Mouse (Mus musculus) MEL (cell line): ENCODE measurements around the gene Spast.

Source experiments
- CTCF ChIP-seq, 3 experiments: IDR thresholded peaks in 2 of 3; conservative IDR thresholded peaks in 1 of 3; 2 replicates each; pipeline ENCODE4 v1.5.1; 2011 to 2012; ENCODE audit warnings: low read length in 3 of 3, low read depth in 2 of 3, mild to moderate bottlenecking in 2 of 3, improper control_type of control experiment in 1 of 3, inconsistent platforms in 1 of 3, mixed read lengths in 1 of 3, moderate library complexity in 1 of 3; ENCODE audit not compliant: control insufficient read depth in 1 of 3, insufficient read depth in 1 of 3, poor library complexity in 1 of 3, severe bottlenecking in 1 of 3
- EP300 ChIP-seq, 2 experiments: IDR thresholded peaks; 2 replicates each; pipeline ENCODE4 v1.6.1; 2011; ENCODE audit warnings: improper control_type of control experiment in 2 of 2, low read length in 2 of 2, low read depth in 1 of 2, mild to moderate bottlenecking in 1 of 2
- GATA1 ChIP-seq: IDR thresholded peaks from 2 replicates; pipeline ENCODE4 v1.6.1; 2011; ENCODE audit warnings: low read depth, low read length, improper control_type of control experiment
- HCFC1 ChIP-seq: IDR thresholded peaks from 2 replicates; pipeline ENCODE4 v1.6.1; 2012; ENCODE audit warnings: low read depth, mild to moderate bottlenecking, inconsistent platforms, low read length, improper control_type of control experiment, moderate library complexity
- JUND ChIP-seq: IDR thresholded peaks from 2 replicates; pipeline ENCODE4 v1.6.1; 2011; ENCODE audit warnings: low read depth, mild to moderate bottlenecking, improper control_type of control experiment, low read length
- POLR2A ChIP-seq, 2 experiments: IDR thresholded peaks; 2 replicates each; pipeline ENCODE4 v1.6.1; 2011 to 2012; ENCODE audit warnings: low read length in 2 of 2, mild to moderate bottlenecking in 2 of 2, control low read depth in 1 of 2, improper control_type of control experiment in 1 of 2, low read depth in 1 of 2, moderate library complexity in 1 of 2; ENCODE audit not compliant: control insufficient read depth in 1 of 2, insufficient read depth in 1 of 2, poor library complexity in 1 of 2
- POLR2AphosphoS2 ChIP-seq: IDR thresholded peaks from 2 replicates; pipeline ENCODE4 v1.6.1; 2011; ENCODE audit warnings: low read length, improper control_type of control experiment
- RAD21 ChIP-seq: IDR thresholded peaks from 2 replicates; pipeline ENCODE4 v1.6.1; 2011; ENCODE audit warnings: mild to moderate bottlenecking, low read depth, low read length, improper control_type of control experiment
- TBP ChIP-seq: IDR thresholded peaks from 2 replicates; pipeline ENCODE4 v1.8.0; 2011; ENCODE audit warnings: low read depth, low read length, improper control_type of control experiment
- ZC3H11A ChIP-seq: IDR thresholded peaks from 2 replicates; pipeline ENCODE4 v1.6.1; 2012; ENCODE audit warnings: low read depth, mild to moderate bottlenecking, inconsistent platforms, low read length, improper control_type of control experiment

- TF ChIP-seq CTCF (IDR thresholded peaks at IDR 0.05 in 2 of 3, conservative IDR thresholded peaks at IDR 0.05 in 1 of 3; ENCODE audit: control insufficient read depth in 1 of 3, insufficient read depth in 1 of 3, low read depth in 2 of 3, low read length in 3 of 3, poor library complexity in 1 of 3, severe bottlenecking in 1 of 3) (no peak), RAD21 (no peak), TBP (no peak), POLR2A (IDR thresholded peaks at IDR 0.05; ENCODE audit: control insufficient read depth in 1 of 2, insufficient read depth in 1 of 2, low read depth in 1 of 2, low read length in 2 of 2, poor library complexity in 1 of 2) (no peak), HCFC1 (no peak), GATA1 (no peak), EP300 (IDR thresholded peaks at IDR 0.05; ENCODE audit: low read depth in 1 of 2, low read length in 2 of 2) (no peak), POLR2AphosphoS2 (no peak), ZC3H11A (no peak), JUND (no peak)
These were observed 48.6 kb upstream of the Spast start for GRCm38 (mm10) chr17:74290198-74290597.
